Mouse (Mus musculus): ENCODE results near the gene Lrp2. TPM values are rescaled to one million over a fixed set of nuclear protein-coding genes. Genes with fewer than 3 reads are reported as not detected.
A peak's percentile ranks its signal among the peaks of the same experiment; 100 is the strongest.

Gene Lrp2
- polyA plus RNA-seq (2017; shearing (Covaris generic)) = not detected

GRCm38 (mm10) chr2:69585886-69586398, at the start of gene Lrp2:
Gene Lrp2 (minus strand): TSS chr2:69586065.
- no peak for ATAC-seq

DNA sequence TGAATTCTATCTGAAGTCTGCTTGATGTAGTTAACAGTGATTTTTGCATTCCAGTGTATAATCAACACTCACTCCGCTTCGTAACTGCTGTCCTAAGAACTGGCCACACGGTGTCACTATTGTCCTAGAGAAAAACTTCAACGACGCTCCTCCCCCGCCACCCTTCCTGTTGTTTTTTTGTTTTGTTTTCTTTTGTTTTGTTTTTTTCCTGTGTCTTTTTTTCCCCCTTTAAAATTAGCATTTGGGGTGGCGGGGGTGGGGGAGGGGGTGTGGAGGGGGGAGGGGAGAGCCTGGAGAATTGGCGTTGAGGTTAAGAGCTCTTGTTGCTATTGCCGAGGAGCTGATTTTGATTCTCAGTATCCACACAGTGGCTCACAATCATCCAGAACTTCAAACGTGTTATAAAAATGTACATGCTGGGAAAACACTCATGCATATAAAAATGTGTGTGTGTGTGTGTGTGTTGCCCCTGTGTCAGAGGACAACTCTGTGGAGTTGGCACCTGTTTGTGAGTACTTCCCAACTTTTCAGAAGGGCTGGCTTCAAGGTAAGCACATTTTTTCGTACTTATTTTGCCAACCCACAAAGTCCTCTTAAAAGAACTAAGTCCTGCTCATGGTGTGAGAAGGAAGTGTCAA, 49.3 kb upstream of the Lrp2 start:
- ATAC-seq = peak; percentile 86

GRCm38 (mm10) chr2:69631449-69631848, 45.6 kb upstream of the Lrp2 start:
- ATAC-seq = peak; percentile 44

DNA sequence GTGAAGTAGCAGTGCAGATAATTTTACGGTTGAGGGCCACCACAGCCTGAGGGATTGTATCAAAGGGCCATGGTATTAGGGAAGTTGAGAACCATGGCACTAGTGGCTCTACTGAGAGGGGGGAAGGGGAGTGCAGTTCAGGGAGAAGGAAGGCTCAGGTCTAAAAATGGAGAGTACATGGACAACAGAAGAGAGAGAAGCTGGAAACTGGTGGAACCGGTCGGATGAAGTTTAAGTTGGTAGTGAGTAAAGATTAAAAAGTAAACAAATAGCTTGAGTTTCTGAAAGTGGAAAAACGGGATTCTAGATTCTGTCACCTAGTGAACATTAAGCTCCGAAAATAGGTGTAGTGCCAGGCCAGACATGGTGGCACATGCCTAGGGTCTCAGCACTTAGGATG, 44.9 kb upstream of the Lrp2 start:
- no peak for ATAC-seq

DNA sequence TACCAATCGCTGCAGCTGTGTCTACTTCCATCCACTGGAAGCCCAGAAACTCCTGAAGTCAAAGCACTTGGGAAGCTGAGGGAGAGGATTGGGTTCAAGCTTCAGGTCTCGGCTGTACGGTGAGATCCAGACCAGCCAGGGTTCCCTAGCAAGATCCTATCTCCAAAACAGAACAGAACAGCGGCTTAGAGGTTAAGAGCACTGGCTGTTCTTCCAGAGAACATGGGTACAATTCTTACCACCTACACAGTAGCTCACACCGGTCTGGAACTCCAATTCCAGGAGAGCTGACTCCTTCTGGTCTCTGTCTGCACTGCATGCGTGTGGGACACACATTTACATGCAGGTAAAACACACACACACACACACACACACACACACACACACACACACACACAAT, 44.0 kb upstream of the Lrp2 start:
- ATAC-seq = no peak

DNA sequence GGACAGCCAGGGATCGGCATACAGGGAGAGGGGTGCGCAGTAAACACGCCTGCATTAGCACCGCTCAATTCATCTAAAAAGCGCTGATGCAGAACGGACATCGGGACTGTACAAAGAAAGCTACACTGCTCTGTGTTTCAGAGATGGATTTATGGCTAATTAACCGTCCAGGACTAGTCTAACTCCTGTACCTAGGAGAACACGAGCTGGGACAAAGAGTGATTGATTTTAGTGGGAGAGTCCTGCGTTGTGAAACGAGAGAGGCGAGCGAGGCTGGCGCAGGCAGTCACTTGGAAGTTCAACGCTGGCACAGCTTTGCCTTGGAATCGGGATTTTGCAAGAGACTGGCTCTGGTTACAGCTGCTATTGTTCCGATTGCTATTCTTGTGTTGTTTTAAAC, 43.4 kb upstream of the Lrp2 start:
- no peak for ATAC-seq

DNA sequence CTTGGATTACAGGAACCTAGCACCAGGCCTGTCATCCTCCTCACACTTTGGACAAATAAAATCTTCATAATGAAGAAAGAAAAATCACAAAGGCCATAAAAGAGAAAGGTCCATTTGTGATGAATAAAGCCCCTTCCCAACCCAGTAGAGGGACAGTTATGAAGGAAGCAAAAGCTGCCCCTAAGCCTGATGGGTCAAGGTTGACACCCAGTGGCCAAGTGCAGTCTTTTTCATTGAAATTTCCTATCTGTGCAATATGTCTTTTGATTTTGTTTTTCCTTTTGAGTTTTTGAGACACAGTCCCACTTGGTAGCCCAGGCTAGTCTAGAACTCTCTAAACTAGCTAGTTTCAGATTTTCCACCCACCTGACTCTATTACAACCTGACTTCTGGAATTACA, 33.4 kb upstream of the Lrp2 start:
- no peak for ATAC-seq

DNA sequence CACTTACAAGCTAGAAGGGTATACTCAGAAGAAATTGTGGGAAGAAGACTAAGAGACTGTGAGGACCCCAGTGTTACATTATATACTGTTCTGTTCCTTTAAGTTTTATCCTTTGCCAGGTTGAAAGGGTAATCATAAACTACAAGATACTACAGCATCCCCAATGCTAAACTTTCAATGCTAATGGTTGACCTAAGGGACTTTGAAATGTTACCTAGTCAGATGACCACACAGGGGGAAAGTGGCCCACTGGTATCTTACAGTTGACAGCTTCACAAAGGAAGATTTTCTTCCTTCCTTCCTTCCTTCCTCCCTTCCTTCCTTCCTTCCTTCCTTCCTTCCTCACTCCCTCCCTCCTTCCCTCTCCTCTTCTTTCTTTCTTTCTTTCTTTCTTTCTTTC, 32.5 kb upstream of the Lrp2 start:
- no peak for ATAC-seq

DNA sequence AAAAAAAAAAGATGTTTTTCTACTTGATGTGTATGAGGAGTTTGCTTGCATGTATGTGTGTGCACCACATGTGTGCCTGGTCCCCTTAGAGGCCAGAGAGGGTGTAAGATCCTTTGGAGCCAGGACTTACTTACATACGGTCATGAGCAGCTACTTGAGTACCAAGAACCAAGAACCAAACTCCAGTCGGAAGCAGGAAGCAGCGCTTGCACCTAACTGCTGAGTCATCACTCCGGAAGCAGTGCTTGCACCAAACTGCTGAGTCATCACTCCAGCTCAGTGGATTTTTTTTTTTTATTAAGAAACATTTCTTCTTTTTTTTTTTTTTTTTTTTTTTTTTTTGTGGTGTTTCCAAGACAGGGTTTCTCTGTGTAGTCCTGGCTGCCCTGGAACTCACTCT, 27.4 kb upstream of the Lrp2 start:
- ATAC-seq = no peak

GRCm38 (mm10) chr2:69612716-69613115, 26.9 kb upstream of the Lrp2 start:
- no peak for ATAC-seq

DNA sequence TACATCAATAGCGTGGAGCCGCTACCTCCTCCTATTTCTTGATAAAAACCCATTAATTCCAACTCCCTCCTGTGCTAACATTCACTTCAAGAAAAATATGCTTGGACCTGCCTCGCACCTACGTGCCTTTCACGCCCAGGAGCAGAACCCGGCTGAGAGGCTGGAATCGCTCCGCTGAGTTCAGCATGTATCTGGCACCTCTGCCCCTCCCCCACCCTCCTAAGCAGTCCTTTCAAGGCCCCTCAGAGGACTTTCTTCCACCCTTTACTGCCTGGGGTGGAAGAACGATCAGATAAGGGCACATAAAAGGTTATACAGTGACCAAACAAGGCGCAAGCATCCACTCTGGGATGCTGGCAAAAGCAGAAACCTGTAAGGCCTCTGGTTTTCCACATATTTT, 26.4 kb upstream of the Lrp2 start:
- ATAC-seq = no peak

DNA sequence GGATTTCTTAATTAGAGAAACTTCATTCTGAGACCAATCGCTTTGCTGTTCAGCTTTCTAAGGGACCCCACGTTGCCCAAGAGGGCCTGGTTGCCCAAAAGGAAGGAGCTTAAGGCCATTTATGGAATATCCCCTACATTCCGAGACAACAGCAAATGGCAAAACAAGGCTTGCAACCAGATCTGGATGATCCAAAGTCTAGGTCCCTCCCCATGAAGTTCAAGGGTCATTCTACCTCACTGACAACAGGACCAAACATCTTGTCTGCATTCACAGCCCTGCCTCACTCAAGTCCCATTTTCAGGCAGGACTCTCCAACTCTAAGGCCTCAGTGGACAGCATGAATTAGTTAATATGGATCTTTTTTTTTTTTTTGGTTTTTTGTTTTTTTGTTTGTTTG, 20.8 kb upstream of the Lrp2 start:
- ATAC-seq = no peak

- ATAC-seq = no peak
These were observed 18.0 kb upstream of the Lrp2 start for GRCm38 (mm10) chr2:69603726-69604393.

DNA sequence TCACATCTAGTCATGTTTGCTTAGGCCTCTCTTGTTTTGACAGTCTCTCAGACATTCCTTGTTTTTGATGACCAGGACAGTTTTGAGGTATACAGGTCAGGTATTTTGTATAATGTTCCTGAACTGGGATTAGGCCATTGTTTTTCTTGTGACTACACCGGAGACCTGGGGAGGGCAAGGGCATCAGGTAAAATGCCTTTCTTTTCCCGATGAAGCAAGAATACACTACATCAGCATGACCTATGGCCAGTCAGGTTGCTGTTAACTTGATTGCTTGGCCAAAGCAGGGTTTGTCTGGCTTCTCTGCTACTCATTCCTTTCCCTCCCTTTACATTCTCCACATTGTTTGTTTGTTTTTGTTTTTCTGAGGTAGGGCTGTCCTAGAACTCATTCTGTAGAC, 7.3 kb upstream of the Lrp2 start:
- no peak for ATAC-seq

GRCm38 (mm10) chr2:69592536-69592935, 6.7 kb upstream of the Lrp2 start:
- ATAC-seq = no peak

DNA sequence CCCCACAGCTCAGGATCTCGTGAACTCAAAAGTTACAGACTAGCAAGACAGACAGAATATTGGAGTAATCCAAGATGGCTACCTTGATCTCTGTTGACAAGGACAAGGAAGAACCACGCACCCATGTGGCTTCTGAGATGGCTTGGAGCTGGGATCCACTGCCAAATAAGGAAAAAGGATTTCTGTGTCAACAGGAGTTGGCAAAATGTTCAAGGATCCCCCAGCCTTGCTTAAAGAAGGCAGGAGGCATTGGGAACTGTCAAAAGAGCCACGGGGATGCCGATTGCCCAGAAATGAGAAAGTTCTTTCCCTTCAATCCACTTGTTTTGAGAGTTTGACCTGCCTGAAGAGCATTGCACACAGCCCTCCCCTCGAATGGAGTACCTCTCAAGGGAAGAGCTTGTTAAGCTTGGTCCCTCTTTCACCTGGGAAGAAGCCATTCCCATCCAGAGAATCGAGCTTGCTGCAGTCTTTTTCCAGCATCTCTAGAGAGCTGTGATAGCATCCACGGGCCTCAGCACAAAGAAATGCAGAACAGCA, 6.2 kb upstream of the Lrp2 start:
- no peak for ATAC-seq

GRCm38 (mm10) chr2:69590548-69590947, 4.7 kb upstream of the Lrp2 start:
- no peak for ATAC-seq

DNA sequence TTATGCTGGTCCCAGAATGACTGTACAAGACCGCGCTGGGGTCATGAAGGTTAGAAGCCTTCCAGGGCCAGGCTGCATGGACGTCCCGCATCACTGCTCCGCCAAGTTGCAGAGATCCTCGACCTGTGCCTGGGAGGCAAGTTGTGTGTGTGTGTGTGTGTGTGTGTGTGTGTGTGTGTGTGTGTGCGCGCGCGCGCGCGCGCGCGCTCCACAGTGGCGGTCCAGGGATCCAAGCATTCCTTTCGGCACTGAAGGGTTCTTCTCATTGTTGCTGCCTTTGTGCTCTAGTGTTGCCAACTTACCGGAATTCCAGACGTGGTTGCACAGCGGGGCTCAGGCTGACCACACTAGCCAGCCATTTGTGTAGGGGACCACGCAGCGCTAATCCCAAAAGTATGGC, 2.0 kb upstream of the Lrp2 start:
- no peak for ATAC-seq

DNA sequence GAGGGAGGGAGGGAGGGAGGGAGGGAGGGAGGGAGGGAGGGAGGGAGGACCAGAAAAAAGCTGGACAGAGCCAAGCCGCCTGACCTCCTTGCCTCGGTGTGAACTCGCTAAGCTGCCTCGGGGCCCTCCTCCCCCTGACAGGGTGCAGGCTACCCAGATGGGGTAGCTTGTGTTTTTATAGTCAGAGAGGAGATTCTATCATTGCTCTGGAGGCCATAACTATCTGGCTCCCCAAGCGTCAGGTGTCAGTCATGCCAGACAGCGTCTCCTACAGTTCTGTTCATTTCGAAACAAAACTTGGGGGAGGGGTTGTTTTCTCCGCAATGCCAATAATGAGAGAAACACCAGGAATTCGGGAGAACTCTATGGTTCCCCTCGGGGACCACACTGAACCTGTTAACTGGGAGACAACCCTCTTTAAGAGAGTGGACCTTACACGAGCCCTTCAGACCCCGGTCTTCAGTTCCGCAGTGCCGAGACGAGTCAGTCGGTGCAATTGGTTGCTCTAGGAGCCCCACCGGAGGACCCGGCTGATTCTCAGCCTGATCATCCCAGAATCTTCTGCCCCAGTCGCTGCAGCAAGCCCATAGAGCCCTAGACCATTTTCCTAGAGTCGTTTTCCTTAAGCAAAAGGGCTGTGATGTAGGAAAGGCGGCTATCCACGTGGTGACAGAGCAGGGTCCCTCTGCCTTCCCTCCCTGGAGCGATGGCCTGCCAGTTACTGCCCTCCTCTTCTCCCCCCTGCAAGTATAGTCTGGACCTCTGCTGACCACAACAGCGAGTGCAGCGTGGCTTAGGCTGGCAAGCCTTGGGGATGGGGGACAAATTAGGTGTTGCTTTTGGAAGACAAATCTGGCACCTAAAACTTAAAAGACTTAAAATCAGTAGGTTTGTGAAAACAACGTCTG, 1.2 kb upstream of the Lrp2 start:
- no peak for ATAC-seq

DNA sequence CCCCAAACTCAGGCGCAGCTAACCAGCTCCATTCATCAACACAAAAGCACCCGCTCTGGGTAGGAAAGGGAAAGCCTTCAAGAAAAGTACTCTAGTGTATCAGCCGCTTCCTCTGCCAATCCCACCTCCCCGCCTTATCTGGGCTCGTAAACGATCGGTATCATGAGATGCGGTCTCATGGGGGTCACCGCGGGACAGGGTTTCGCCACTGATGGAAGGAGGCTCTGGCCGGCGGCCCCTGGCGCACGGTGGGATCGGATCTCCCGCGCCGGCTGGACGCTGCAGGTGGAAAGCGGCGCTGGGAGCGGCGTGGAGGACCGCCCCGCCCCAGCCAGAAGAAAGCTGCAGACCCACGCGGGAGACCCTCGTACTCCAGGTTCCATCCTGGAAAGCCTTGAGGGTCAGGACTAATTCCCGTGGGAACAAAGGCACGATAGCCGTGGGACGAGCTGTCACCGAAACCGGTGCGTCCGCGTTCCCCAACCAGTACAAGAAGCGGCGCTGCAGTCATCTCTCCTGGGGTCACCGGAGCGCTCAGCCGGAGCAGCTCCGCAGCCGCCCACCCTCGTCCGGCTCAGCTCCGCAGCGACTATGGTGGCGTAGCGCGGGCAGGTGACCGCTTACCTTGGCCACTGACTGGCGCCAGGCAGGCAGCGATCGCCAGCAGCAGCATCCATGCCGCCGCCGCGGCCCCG, 527 bp downstream of the Lrp2 start:
- ATAC-seq = no peak

DNA sequence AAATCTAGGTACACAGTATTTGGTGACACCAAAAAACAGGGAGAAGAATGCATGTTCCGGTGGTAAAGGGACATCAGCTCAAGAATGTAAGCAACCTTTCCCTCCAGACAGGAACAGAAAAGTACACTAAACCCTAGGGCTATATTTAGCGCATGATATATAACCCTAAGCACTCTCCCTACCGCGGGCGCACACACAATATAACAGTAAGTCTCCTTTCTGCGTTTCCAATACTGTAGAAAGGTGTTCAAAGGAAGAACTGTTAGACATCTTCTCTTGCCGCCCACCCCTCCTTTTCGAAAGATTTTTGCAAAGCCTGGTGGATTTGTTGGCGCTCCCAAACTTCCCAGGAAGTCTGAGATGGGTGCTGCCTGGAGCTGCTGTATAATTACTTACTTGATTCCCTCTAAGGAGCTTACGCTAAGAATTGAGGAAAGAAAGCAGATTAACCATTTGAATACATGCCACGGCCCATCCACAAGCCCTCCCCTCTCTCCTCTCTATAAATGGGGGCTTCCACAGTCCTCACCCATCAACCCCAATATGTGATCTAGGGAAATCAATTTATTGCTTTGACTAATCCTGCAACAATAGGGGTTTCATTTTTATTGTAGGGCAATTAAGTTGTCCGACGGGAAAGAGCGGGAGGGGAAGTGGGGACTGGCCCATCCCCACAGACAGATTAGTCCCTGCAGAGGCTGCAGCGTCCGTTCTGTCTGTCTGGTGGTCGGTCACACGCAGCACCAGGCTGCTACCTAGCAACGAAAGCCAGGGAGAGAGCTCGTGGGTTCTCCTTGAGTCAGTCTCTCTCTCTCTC, 1.5 kb downstream of the Lrp2 start:
- ATAC-seq = no peak

GRCm38 (mm10) chr2:69582861-69583260, 3.0 kb downstream of the Lrp2 start:
- ATAC-seq = no peak
